Mouse (Mus musculus) skeletal muscle tissue, postnatal 0 days (tissue): Measurements from ENCODE around the gene Sfta2. TPM values are rescaled to one million over a fixed set of nuclear protein-coding genes. Genes with fewer than 3 reads are reported as not detected.

Experiments used
- polyA plus RNA-seq: library from polyadenylated mRNA; unstranded; fragments of >200 nt; fragmentation: Nextera tagmentation; extraction: Ambion mirVana; gene quantifications from 2 replicates; pipeline ENCODE4 v1.2.1, GENCODE M21; 2015

The Sfta2 gene
- not detected in 2 replicates for polyA plus RNA-seq

DNA sequence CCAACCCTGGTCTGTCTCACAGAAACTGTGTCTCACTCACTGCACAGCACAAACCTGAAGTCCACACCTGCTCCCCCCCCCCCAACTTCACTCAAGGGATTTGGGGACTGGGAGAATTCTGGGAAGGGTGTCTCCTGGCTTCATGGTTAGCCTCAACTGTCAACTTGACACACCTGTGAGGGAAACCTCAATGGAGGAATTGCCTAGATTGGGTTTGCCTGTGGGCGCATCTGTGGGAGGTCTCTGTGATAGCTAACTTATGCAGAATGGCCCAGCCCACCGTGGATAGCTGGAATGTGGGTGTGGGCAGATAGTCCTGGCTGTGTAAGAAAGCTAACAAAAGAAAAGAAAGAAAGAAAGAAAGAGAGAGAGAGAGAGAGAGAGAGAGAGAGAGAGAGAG lies at the start of gene Sfta2:
TSS of gene Sfta2 (plus strand) at position 301 of the 400 bp plus-strand sequence.

GRCm38 (mm10) chr17:35551881-35552414 lies 49.4 kb upstream of the Sfta2 start, which contains the start of gene Cdsn:
Gene Cdsn, plus strand, starts transcription at chr17:35552128.

DNA sequence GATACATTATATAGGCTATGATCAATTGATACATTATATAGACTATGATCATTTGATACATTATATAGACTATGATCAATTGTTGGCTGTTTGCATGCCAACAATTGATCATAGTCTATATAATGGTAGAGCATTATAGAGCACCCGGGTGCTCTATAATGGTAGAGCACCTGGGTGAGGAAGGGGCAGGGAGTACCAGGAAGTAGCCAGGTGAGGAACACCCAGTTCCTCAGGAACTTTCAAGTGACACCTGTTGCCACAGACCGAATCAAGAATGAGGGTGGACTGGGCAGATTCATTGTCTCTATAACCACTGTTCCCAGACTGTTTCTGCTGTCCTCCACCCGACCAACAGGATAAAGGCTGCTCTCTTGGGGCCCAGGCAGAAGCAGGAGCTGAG lies 34.2 kb upstream of the Sfta2 start, which contains the start of gene 2300002M23Rik:
TSS of gene 2300002M23Rik (plus strand) at position 301 of the 400 bp plus-strand sequence.

GRCm38 (mm10) chr17:35626537-35626936 lies 25.2 kb downstream of the Sfta2 start, which contains the start of gene Gm9573:
Gene Gm9573, minus strand, starts transcription at chr17:35626637.

GRCm38 (mm10) chr17:35643609-35644236 lies 42.4 kb downstream of the Sfta2 start, which contains the start of gene Mucl3:
Gene Mucl3, minus strand, starts transcription at chr17:35643695.

GRCm38 (mm10) chr17:35667334-35668065 lies 66.2 kb downstream of the Sfta2 start, which contains the start of gene Vars2:
Gene Vars2, minus strand, starts transcription at chr17:35667592.

DNA sequence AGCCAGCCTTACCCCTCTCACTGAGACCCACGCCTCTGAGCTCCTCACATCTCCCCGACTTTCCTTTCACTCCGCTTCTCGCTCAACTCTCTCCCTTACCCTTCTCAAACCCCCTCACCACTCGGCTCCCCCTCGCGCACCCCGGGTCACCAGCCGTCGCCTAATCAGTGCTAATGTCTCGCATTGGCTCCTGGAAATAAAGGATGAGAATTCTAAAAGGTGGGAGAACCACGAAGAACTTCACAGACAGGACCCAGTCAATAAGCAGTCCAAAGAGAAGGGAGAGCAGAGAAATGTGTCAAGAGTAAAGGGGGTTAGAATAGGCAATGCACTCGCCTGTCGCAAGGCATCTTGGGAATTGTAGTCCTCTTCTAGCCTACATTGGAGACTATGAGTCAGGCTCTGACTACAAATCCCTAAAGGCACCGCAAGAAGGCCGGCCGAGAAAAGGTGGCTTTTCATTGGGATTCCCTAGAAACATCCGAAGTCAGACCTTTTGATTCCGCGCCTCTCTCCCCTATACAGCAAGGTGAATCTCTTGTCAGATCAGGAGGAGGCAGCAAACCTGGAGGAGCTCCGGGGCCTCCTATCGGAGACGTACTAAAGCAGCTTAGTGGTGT lies 72.2 kb downstream of the Sfta2 start, which contains the start of gene Gtf2h4:
TSS of gene Gtf2h4 (minus strand) at position 324 of the 620 bp plus-strand sequence.

Other genes starting within 250 kb of the Sfta2 start
- gene H2-Q4, start 221.9 kb upstream of the Sfta2 start, polyA plus RNA-seq: 2.4 and 3.8 TPM in 2 replicates
- gene H2-Q6, start 176.7 kb upstream of the Sfta2 start, polyA plus RNA-seq: 0.49 and 0.79 TPM in 2 replicates
- 1.3 and 1.7 TPM in 2 replicates for gene H2-Q7, start 162.4 kb upstream of the Sfta2 start, polyA plus RNA-seq
- gene H2-Q10, start 131.5 kb upstream of the Sfta2 start, polyA plus RNA-seq: 0.62 and 1.2 TPM in 2 replicates
- gene Pou5f1, start 95.5 kb upstream of the Sfta2 start, polyA plus RNA-seq: not detected in 2 replicates
- gene Tcf19, start 84.7 kb upstream of the Sfta2 start, polyA plus RNA-seq: 20.3 and 26.5 TPM in 2 replicates
- gene Cchcr1, start 84.4 kb upstream of the Sfta2 start, polyA plus RNA-seq: 3.9 and 5.0 TPM in 2 replicates
- not detected in 2 replicates for gene Psors1c2, start 68.3 kb upstream of the Sfta2 start, polyA plus RNA-seq
- gene Cdsn, start 49.4 kb upstream of the Sfta2 start, polyA plus RNA-seq: 0.42 and 7.0 TPM in 2 replicates
- gene 2300002M23Rik, start 34.1 kb upstream of the Sfta2 start, polyA plus RNA-seq: not detected in 2 replicates
- not detected in 2 replicates for gene Gm9573, start 25.1 kb downstream of the Sfta2 start, polyA plus RNA-seq
- gene Mucl3, start 42.1 kb downstream of the Sfta2 start, polyA plus RNA-seq: not detected in 2 replicates
- 7.1 and 7.7 TPM in 2 replicates for gene Vars2, start 66.0 kb downstream of the Sfta2 start, polyA plus RNA-seq
- gene Gtf2h4, start 72.2 kb downstream of the Sfta2 start, polyA plus RNA-seq: 26.0 and 26.3 TPM in 2 replicates
- 31.1 and 31.6 TPM in 2 replicates for gene Ddr1, start 103.1 kb downstream of the Sfta2 start, polyA plus RNA-seq
- 25.3 and 27.7 TPM in 2 replicates for gene Ier3, start 220.1 kb downstream of the Sfta2 start, polyA plus RNA-seq
- 68.5 and 77.6 TPM in 2 replicates for gene Flot1, start 221.7 kb downstream of the Sfta2 start, polyA plus RNA-seq
- 177 and 210 TPM in 2 replicates for gene Tubb5, start 236.8 kb downstream of the Sfta2 start, polyA plus RNA-seq
- gene Mdc1, start 240.0 kb downstream of the Sfta2 start, polyA plus RNA-seq: 1.5 and 2.0 TPM in 2 replicates